Mouse (Mus musculus) ES-Bruce4 (cell line): ENCODE results near the gene Secisbp2.

Experiments used
- CTCF ChIP-seq: IDR thresholded peaks from one replicate; pipeline ENCODE4 v1.8.1; 2011; ENCODE audit warnings: low read depth, low read length
- EP300 ChIP-seq: IDR thresholded peaks from 2 replicates; pipeline ENCODE4 v1.6.1; 2011; ENCODE audit warnings: low read depth, low read length; ENCODE audit not compliant: insufficient read depth

- no peak for TF ChIP-seq CTCF
- no peak for TF ChIP-seq EP300
Observed at GRCm38 (mm10) chr13:51643924-51644828, 7.3 kb upstream of the Secisbp2 start.
